Mouse (Mus musculus) forebrain, embryonic 14.5 days (tissue): Measurements from ENCODE around the gene Shld2. TPM values are rescaled to one million over a fixed set of nuclear protein-coding genes. Genes with fewer than 3 reads are reported as not detected.
"Not testable (repeated sequence)": the region's sequence is repeated elsewhere in the genome, so short reads cannot be mapped to it uniquely, and the experiment has no call there.

Experiments used
- ATAC-seq: fragments of 200-750 bp; cut with Nextera tagmentation; 2 replicates; pipeline ENCODE4 v1.8.0; 2017; ENCODE audit warnings: mild to moderate bottlenecking, moderate library complexity
- DNase-seq: peaks from one replicate; pipeline ENCODE4 v3.0.0-alpha.2; 2015; ENCODE audit warnings: low spot score
- H3K27ac ChIP-seq: fragments of 300-500 bp; sonication (generic); 2 replicates; pipeline ENCODE4 v1.5.1; 2014; ENCODE audit warnings: low read depth, mild to moderate bottlenecking, control low read depth, low read length, moderate library complexity
- H3K27me3 ChIP-seq: fragments of 300-500 bp; sonication (generic); replicated peaks from 2 replicates; pipeline ENCODE4 v1.6.1; 2014; ENCODE audit warnings: low read length, control low read depth, mixed read lengths; ENCODE audit not compliant: control insufficient read depth, insufficient read depth
- H3K36me3 ChIP-seq: fragments of 300-500 bp; sonication (generic); 2 replicates; pipeline ENCODE4 v1.6.1; 2014; ENCODE audit warnings: low read length, control low read depth; ENCODE audit not compliant: control insufficient read depth, insufficient read depth
- H3K4me1 ChIP-seq: fragments of 300-500 bp; sonication (generic); 2 replicates; pipeline ENCODE4 v1.6.1; 2014; ENCODE audit warnings: antibody characterized with exemption, low read length, control low read depth; ENCODE audit not compliant: control insufficient read depth, insufficient read depth
- H3K4me2 ChIP-seq: fragments of 300-500 bp; sonication (generic); 2 replicates; pipeline ENCODE4 v1.6.1; 2014; ENCODE audit warnings: mild to moderate bottlenecking, control low read depth, low read length
- H3K4me3 ChIP-seq: fragments of 300-500 bp; sonication (generic); 2 replicates; pipeline ENCODE4 v1.5.1; 2014; ENCODE audit warnings: low read depth, low read length, control low read depth
- H3K9ac ChIP-seq: fragments of 300-500 bp; sonication (generic); 2 replicates; pipeline ENCODE4 v1.6.1; 2014; ENCODE audit warnings: mild to moderate bottlenecking, low read length, control low read depth, moderate library complexity
- H3K9me3 ChIP-seq: fragments of 300-500 bp; sonication (generic); replicated peaks from 2 replicates; pipeline ENCODE4 v1.6.1; 2016; ENCODE audit warnings: low read length, control low read depth, mixed read lengths; ENCODE audit not compliant: control insufficient read depth
- WGBS: fragments of 180-500 bp; shearing (Covaris S2); extraction: QIAGEN DNeasy Blood & Tissue Kit; methylation state at CpG from one replicate; pipeline ENCODE4 v1.1.7; 2014; 5-methylcytosine and 5-hydroxymethylcytosine counted together
- polyA plus RNA-seq: library from polyadenylated mRNA; unstranded; fragments of >200 nt; fragmentation: Nextera tagmentation; extraction: Ambion mirVana; gene quantifications from 2 replicates; pipeline ENCODE4 v1.2.1, GENCODE M21; 2014

Shld2 gene
- polyA plus RNA-seq, 1 experiment from 2014 or later: 8.6 TPM

- 92% methylated on average over 5 of the region's 5 CpGs for WGBS
- Histone ChIP-seq H3K4me1 (no peaks in the 10 kb centered on the region), H3K9me3 (no peaks in the 10 kb centered on the region), H3K36me3 (no peaks in the 10 kb centered on the region), H3K27ac (no peak overlapping the region), H3K27me3 (no peaks in the 10 kb centered on the region), H3K9ac (no peak overlapping the region), H3K4me3 (no peak overlapping the region), H3K4me2 (no peak overlapping the region)
- ATAC-seq: no peak
- no peak for DNase-seq
Observed at GRCm38 (mm10) chr14:34281736-34282269, 28.5 kb downstream of the Shld2 start.

DNA sequence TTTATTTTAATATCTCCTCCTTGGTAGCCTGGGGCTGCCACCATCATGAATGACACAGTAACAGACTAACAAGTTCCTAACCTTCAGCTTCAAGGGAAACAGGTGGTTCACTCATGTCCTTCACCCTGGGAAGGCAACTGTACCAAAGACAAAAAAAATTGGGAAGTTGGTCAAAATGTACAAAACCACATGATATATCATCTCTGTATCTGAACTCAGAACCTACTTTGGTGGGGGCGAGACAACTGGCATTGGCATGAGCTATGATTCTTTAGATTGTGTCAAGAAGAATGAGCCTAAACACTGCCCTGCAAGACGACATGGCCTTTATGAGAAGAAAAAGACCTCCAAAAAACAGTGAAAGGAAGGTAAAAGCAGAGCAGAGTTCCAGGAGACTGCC, 29.5 kb downstream of the Shld2 start:
- Histone ChIP-seq H3K4me3 (no peak overlapping the region), H3K27ac (no peak overlapping the region), H3K9ac (no peak overlapping the region), H3K36me3 (no peaks in the 10 kb centered on the region), H3K4me2 (no peak overlapping the region), H3K4me1 (no peaks in the 10 kb centered on the region), H3K27me3 (no peaks in the 10 kb centered on the region), H3K9me3 (no peaks in the 10 kb centered on the region)
- no peak for ATAC-seq
- DNase-seq: no peak
- 78% methylated on average over 2 of the region's 2 CpGs for WGBS

- H3K9me3 ChIP-seq: no peaks in the 10 kb centered on the region
- no peaks in the 10 kb centered on the region for H3K36me3 ChIP-seq
- 82% methylated on average over 4 of the region's 4 CpGs for WGBS
- H3K4me1 ChIP-seq: no peaks in the 10 kb centered on the region
- H3K27me3 ChIP-seq: no peaks in the 10 kb centered on the region
- H3K4me3 ChIP-seq: no peak overlapping the region
- H3K4me2 ChIP-seq: no peak overlapping the region
- DNase-seq (no peak), ATAC-seq (no peak)
- no peak overlapping the region for H3K27ac ChIP-seq
- no peak overlapping the region for H3K9ac ChIP-seq
Observed at GRCm38 (mm10) chr14:34279726-34280125, 30.6 kb downstream of the Shld2 start.

- Histone ChIP-seq H3K4me2 (no peak overlapping the region), H3K4me3 (no peak overlapping the region), H3K36me3 (no peaks in the 10 kb centered on the region), H3K9me3 (no peaks in the 10 kb centered on the region), H3K27ac (no peak overlapping the region), H3K4me1 (no peaks in the 10 kb centered on the region), H3K27me3 (no peaks in the 10 kb centered on the region), H3K9ac (no peak overlapping the region)
- no peak for ATAC-seq
- 93% methylated on average over 4 of the region's 4 CpGs for WGBS
- no peak for DNase-seq
Observed at GRCm38 (mm10) chr14:34275225-34275624, 35.1 kb downstream of the Shld2 start.

GRCm38 (mm10) chr14:34274141-34274540, 36.2 kb downstream of the Shld2 start:
- Histone ChIP-seq H3K9me3 (no peaks in the 10 kb centered on the region), H3K9ac (no peak overlapping the region), H3K27ac (no peak overlapping the region), H3K27me3 (no peaks in the 10 kb centered on the region), H3K4me1 (no peaks in the 10 kb centered on the region), H3K4me3 (no peak overlapping the region), H3K4me2 (no peak overlapping the region), H3K36me3 (no peaks in the 10 kb centered on the region)
- ATAC-seq (no peak), DNase-seq (no peak)
- 95% methylated on average over 3 of the region's 3 CpGs for WGBS

GRCm38 (mm10) chr14:34273280-34273679, 37.0 kb downstream of the Shld2 start:
- H3K9me3 ChIP-seq: no peaks in the 10 kb centered on the region
- H3K4me3 ChIP-seq: no peak overlapping the region
- WGBS: 57% methylated on average over 2 of the region's 2 CpGs
- DNase-seq (peak; percentile 70), ATAC-seq (peak; percentile 34; the same call in 1 of the 2 replicates)
- no peak overlapping the region for H3K27ac ChIP-seq
- no peaks in the 10 kb centered on the region for H3K4me1 ChIP-seq
- H3K9ac ChIP-seq: no peak overlapping the region
- H3K27me3 ChIP-seq: no peaks in the 10 kb centered on the region
- H3K4me2 ChIP-seq: no peak overlapping the region
- H3K36me3 ChIP-seq: no peaks in the 10 kb centered on the region

DNA sequence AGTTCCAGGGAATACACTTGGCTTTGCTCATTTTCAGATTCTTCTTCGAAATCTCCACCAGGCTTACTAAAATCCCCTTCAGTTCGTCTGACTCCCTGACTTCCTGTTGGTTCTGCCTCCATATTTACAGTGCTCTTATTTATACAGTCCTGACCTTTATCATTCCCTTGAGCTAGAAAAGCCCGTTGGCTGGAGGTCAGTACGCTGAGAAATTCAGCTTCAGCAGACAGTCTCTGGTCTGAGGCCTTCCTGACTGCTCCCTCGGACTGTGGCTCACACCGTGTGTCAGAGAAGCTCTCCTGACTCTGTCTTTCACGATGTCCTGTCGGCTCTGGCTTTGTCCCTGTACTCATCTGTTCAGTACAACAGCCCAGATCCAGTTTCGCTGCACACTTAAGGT, 42.2 kb downstream of the Shld2 start:
- H3K27ac ChIP-seq: no peak overlapping the region
- WGBS: 87% methylated on average over 9 of the region's 9 CpGs
- no peak overlapping the region for H3K4me3 ChIP-seq
- no peak overlapping the region for H3K9ac ChIP-seq
- H3K9me3 ChIP-seq: no peaks in the 10 kb centered on the region
- H3K4me1 ChIP-seq: no peaks in the 10 kb centered on the region
- ATAC-seq (no peak), DNase-seq (no peak)
- H3K27me3 ChIP-seq: no peaks in the 10 kb centered on the region
- H3K4me2 ChIP-seq: no peak overlapping the region
- H3K36me3 ChIP-seq: no peaks in the 10 kb centered on the region

DNA sequence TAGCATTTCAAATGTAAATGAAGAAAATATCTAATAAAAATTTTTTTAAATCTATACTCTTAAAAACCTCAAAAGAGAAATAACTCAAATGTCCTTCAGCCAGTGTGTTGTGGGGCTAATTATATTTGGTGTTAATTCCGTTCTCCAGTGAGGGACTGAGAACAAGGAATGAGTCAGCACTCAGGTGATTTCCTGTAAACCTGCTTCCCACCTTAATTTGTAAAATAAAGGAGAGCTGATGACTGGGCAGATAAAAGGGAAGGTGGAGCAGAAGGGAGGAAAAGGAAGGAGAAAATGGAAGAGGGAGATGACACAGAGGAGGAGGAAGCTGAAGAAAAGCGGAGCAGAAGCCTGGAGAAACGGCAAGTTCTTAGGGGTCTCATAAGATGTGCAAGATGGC, 51.8 kb downstream of the Shld2 start:
- not testable (repeated sequence) for H3K27me3 ChIP-seq, ATAC-seq, H3K4me1 ChIP-seq, H3K27ac ChIP-seq, DNase-seq, H3K4me2 ChIP-seq, H3K36me3 ChIP-seq, H3K4me3 ChIP-seq, H3K9me3 ChIP-seq, H3K9ac ChIP-seq
- WGBS: 78% methylated on average over 3 of the region's 3 CpGs

DNA sequence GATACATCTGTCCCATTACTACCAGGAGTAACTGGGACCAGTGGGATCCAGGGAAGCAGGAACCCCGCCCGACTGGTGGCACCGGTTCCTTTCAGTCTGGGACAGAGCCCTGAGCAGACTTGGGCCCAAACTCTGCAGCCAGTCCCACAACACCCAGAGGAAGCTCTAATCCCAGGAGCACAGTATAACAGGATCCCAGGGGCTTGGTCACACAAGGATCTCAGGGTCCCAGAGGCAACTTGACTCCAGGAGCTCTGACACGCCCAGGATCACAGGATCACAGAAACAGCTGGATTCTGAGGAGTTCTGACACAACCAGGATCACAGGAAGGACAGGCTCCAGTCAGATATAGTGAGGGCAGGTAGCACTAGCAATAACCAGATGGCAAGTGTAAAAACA, 57.0 kb downstream of the Shld2 start:
- H3K4me1 ChIP-seq: no peaks in the 10 kb centered on the region
- H3K4me3 ChIP-seq: no peak overlapping the region
- no peaks in the 10 kb centered on the region for H3K9me3 ChIP-seq
- no peak overlapping the region for H3K9ac ChIP-seq
- H3K4me2 ChIP-seq: no peak overlapping the region
- H3K27ac ChIP-seq: no peak overlapping the region
- 91% methylated on average over 4 of the region's 4 CpGs for WGBS
- no peak for DNase-seq
- no peak for ATAC-seq
- no peaks in the 10 kb centered on the region for H3K27me3 ChIP-seq
- H3K36me3 ChIP-seq: no peaks in the 10 kb centered on the region
